Mouse (Mus musculus): ENCODE measurements around the gene Nav2. TPM values are rescaled to one million over a fixed set of nuclear protein-coding genes. Genes with fewer than 3 reads are reported as not detected.

Nav2 gene
- total and polyA plus RNA-seq, 3 experiments, result 2.0 to 2.7 TPM; not detected in 1

GRCm38 (mm10) chr7:49191081-49191678 lies 282.7 kb downstream of the Nav2 start:
- Histone ChIP-seq H3K9ac (ENCODE audit: control insufficient read depth, low read depth, low read length, poor library complexity, severe bottlenecking) (no peak overlapping the region), H3K4me3 (ENCODE audit: control insufficient read depth in 1 of 2, insufficient read depth in 1 of 2, low read depth in 2 of 2, low read length in 2 of 2) (no peak overlapping the region), H3K4me1 (ENCODE audit: control insufficient read depth in 1 of 2, insufficient read depth in 2 of 2, low read length in 2 of 2) (no peaks in the 10 kb centered on the region), H3K27me3 (ENCODE audit: control insufficient read depth in 1 of 2, insufficient read depth in 2 of 2, low read length in 2 of 2) (peaks cover 0 to 2% of the 10 kb centered on the region in 2 experiments; a peak in 1 of 4 replicates), H3K36me3 (ENCODE audit: control insufficient read depth in 1 of 2, insufficient read depth in 2 of 2, low read length in 2 of 2) (no peaks in the 10 kb centered on the region), H3K79me2 (ENCODE audit: control insufficient read depth, insufficient read depth, low read length, poor library complexity) (no peaks in the 10 kb centered on the region), H3K9me3 (replicated peaks; ENCODE audit: insufficient read depth, low read length) (no peaks in the 10 kb centered on the region), H3K27ac (ENCODE audit: control insufficient read depth, low read depth, low read length) (no peak overlapping the region)
- no peak for DNase-seq (ENCODE audit: low read depth, low spot score)
- TF ChIP-seq TAL1 (IDR thresholded peaks at IDR 0.05; ENCODE audit: low read length) (no peak), UBTF (IDR thresholded peaks at IDR 0.05; ENCODE audit: borderline replicate concordance, insufficient read depth, low read depth, low read length) (no peak), POLR2AphosphoS5 (IDR thresholded peaks at IDR 0.05; ENCODE audit: borderline replicate concordance, low read depth, low read length) (no peak), ZC3H11A (IDR thresholded peaks at IDR 0.05; ENCODE audit: low read depth, low read length) (no peak), USF2 (IDR thresholded peaks at IDR 0.05; ENCODE audit: borderline replicate concordance in 1 of 2, insufficient read depth in 1 of 2, low read depth in 1 of 2, low read length in 2 of 2) (no peak)

GRCm38 (mm10) chr7:49192061-49192695 lies 283.7 kb downstream of the Nav2 start:
- no peak for DNase-seq (ENCODE audit: low read depth, low spot score)
- peaks cover 0 to 4% of the 10 kb centered on the region in 2 experiments; a peak in 2 of 4 replicates for H3K27me3 ChIP-seq (ENCODE audit: control insufficient read depth in 1 of 2, insufficient read depth in 2 of 2, low read length in 2 of 2)
- no peaks in the 10 kb centered on the region for H3K4me1 ChIP-seq (ENCODE audit: control insufficient read depth in 1 of 2, insufficient read depth in 2 of 2, low read length in 2 of 2)
- H3K27ac ChIP-seq (ENCODE audit: control insufficient read depth, low read depth, low read length), result no peak overlapping the region
- H3K9ac ChIP-seq (ENCODE audit: control insufficient read depth, low read depth, low read length, poor library complexity, severe bottlenecking), result no peak overlapping the region
- no peaks in the 10 kb centered on the region for H3K36me3 ChIP-seq (ENCODE audit: control insufficient read depth in 1 of 2, insufficient read depth in 2 of 2, low read length in 2 of 2)
- H3K4me3 ChIP-seq (ENCODE audit: control insufficient read depth in 1 of 2, insufficient read depth in 1 of 2, low read depth in 2 of 2, low read length in 2 of 2), result no peak overlapping the region
- no peaks in the 10 kb centered on the region for H3K79me2 ChIP-seq (ENCODE audit: control insufficient read depth, insufficient read depth, low read length, poor library complexity)
- no peaks in the 10 kb centered on the region for H3K9me3 ChIP-seq (replicated peaks; ENCODE audit: insufficient read depth, low read length)
- TF ChIP-seq MXI1 (IDR thresholded peaks at IDR 0.05; ENCODE audit: low read depth, low read length), result no peak
- no peak for TF ChIP-seq ZNF384 (IDR thresholded peaks at IDR 0.05; ENCODE audit: low read depth, low read length)
- no peak for TF ChIP-seq ETS1 (IDR thresholded peaks at IDR 0.05; ENCODE audit: low read depth, low read length)
- TF ChIP-seq CHD1 (IDR thresholded peaks at IDR 0.05; ENCODE audit: low read depth, low read length), result no peak
- no peak for TF ChIP-seq MEF2A (IDR thresholded peaks at IDR 0.05; ENCODE audit: extremely low read depth, insufficient replicate concordance, low read depth, low read length, poor library complexity, severe bottlenecking)
- no peak for TF ChIP-seq JUND (IDR thresholded peaks at IDR 0.05; ENCODE audit: low read depth, low read length)
- no peak for TF ChIP-seq MAFK (IDR thresholded peaks at IDR 0.05; ENCODE audit: borderline replicate concordance, low read depth, low read length)
- no peak for TF ChIP-seq MYC (IDR thresholded peaks at IDR 0.05; ENCODE audit: low read depth, low read length)
- no peak for TF ChIP-seq RCOR1 (IDR thresholded peaks at IDR 0.05; ENCODE audit: low read depth, low read length)
- no peak for TF ChIP-seq ZKSCAN1 (IDR thresholded peaks at IDR 0.05; ENCODE audit: low read depth, low read length)

Data from MEL (cell line).